Mouse (Mus musculus) megakaryocyte, adult 5-6 weeks (primary cell): ENCODE results near the gene Slc38a1. TPM values are rescaled to one million over a fixed set of nuclear protein-coding genes. Genes with fewer than 3 reads are reported as not detected.
A peak's percentile ranks its signal among the peaks of the same experiment; 100 is the strongest.

Experiments used
- ATAC-seq: 2 replicates; pipeline ENCODE4 v1.8.0; 2016; ENCODE audit warnings: mild to moderate bottlenecking, inconsistent platforms; ENCODE audit not compliant: poor library complexity, severe bottlenecking
- total RNA-seq, 2 experiments: library from RNA; stranded (forward) in 1 of 2; stranded (reverse) in 1 of 2; fragments of 153-499, 151-499 nt in 1 of 2; fragments of 221-1000, 200-1000 nt in 1 of 2; gene quantifications; 2 replicates each; pipeline versions ENCODE4 v1.2.3 to v1.2.4; 2015 to 2017

Slc38a1 gene
- total RNA-seq, 2 experiments from 2014 or later: 43.8 to 69.9 TPM

DNA sequence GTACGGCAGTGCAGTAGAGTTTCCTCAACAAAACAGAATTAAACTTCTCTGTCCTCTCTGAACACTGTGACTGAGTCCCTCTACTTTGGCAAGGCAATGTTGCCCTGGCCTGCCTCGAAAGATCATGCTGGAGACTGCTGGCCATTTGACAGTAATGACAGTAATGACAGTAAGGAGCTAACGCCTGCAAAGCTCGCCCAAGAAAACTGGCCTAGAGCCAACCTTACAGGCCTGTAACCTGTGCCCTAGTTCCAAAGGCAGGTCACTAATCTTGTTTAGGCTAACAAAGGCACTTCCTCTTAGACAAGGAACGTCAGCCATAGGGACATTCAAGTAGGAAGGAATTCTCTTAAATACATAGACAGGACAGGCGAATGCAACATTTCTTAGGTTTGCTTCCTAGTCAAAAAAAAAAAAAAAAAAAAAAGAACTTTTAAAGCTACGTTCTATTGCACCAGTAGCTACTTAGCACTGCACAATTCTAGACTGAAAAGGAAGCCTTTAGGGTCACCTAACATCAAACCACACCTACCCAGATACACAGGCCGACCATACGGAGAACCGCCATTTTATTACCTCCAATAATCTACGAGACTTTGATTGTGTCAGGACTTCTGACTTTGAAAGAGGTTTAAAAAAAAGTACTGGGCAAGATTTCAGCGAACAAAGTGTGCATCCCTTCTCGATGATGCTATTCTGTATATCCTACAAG lies 74.3 kb downstream of the Slc38a1 start:
- no peak for ATAC-seq

DNA sequence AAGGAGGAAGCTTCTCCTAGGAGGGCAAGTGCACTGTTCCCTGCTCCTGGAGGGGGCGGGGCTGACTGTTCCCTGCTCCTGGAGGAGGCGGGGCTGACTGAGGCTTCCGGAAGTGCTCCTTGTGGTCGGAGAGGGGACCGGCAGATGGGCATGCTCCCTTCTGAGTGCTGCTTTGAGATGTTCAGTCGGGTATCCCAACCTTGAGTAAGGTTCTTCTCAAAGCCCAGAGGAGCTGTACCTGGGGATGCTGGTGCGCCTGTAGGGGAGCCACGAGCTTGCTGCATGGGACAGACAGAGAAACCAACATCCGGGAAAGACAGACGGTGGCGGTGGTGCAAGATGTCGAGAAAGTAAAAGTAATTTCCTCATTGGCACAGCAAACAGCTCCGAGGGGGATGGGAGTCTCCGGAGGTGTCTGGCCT lies 75.9 kb downstream of the Slc38a1 start:
- peak; percentile 53 for ATAC-seq

DNA sequence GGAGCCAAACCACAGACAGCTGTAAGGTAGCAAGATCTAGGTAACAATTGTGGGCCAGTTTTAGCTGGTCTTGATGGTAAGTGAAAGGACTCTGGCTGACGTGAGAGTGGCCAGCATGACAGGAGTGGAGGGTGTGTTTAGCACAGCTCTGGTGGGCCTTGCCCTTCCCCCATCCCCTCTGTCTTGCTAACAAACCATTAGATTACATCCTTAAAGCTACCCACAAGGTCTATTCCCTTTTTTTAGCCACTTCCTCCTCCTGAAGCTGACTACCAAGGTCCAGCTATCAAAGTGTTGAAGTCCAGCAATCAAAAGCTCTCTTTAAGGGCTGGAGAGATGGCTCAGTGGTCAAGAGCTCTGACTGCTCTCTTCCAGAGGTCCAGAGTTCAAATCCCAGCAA lies 78.9 kb downstream of the Slc38a1 start:
- ATAC-seq: peak; percentile 52

DNA sequence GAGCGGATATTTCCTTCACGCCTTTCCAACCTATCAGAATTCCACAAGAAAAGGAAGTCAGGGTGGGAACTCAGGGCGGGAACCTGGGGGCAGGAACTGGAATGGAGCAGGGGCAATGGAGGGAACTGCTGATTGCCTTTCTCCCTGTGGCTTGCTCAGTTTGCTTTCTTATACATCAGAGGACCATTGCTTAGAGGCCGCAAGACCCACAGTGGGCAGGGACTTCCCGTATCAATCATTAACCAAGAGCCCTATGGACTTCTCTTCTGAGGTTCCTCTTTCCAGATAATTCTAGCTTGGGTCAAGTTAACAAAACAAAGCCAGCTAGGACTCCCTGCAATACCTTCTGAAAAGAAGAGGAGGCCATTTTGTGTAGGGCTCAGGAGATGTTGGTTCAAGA lies 80.2 kb downstream of the Slc38a1 start:
- ATAC-seq: peak; percentile 81

DNA sequence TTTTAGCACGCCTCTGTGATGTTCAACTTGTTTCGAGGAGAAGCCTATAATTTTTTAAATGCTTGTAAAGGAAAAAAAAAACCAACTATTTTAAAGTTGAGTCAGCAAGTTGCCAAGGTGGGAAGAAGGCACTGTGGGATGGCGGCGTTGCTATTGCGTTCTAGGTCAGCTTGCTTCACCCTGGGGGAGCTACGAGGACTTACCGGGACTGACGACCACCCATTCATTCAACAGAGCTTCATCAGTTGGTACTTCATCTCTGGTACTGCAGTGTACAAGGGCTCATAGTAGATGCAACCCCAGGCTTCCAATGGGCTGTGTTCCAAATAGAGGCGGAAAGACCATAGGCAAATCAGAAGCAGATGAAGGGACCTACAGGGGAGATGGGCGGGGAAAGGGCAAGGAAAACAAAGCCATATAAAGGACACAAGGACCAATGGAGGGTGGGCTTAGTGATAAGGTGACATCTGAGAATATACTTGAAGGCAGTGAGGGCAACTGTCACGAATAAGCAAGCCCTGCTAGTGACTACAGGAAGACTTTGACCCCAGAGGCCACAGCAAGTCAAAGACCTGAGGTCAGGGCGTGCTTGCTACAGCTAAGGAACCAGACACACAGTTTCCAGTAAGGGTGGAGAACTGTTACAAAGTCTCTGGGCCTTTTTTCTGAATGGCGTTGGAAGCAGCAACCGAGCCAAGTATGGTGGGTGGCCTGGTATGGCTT lies 82.0 kb downstream of the Slc38a1 start:
- ATAC-seq: no peak

DNA sequence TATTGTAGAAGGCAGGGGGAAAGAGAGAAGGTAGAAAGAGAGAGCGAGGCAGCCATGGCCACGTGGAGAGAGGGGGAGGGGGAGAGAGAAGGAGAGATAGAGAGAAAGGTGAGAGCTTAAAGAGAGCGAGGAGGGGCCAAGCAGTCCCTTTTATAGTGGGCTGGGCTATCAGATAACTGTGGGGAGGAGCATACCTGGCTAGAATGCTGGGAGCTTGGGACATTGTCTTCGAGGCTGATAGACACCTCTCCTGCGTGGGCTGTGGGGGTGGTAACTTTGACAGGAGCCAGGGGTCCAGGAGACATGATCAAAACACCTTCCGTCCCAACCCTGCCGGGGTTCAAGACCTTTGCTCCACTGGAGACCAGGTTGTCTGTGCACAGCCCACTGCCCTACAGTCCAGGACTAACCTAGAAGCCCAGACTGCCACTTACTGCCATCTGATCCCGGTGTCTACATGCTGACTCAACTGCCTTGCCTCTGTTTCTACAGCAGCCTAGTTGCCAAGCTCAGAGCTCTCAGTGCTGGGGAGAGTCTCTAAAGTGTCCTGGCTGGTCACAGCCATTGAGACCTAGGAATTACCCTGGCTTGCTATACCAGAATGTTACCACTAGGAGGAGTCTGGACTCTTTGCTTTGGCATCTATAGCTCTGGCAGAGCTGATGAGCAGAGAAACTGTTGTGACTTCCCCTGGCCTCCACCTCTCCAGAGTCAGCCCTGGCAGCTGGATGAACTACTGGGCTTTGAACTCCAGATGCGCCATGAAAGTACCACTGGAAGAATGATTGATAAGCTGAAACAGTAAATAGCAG lies 90.9 kb downstream of the Slc38a1 start:
- peak; percentile 100 for ATAC-seq

DNA sequence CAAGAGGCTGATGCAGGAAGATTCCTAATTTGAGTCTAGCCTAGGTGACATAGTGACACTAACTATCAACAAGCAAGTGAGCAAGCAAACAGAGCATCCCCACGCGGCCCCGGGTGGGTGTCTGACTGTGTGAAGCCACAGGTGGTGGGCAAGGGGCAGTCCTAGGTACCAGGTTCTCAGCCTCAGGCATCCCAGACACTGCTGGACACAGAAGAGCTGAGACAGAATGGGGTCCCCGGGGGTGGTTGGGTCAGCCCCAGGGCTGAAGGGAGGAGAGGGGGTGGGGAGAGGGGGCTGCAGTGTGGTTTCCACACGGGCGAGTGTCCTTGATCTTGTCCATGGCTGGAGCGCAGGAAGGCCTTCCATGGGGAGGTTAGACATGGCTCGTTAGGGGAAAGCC lies 91.6 kb downstream of the Slc38a1 start:
- ATAC-seq: no peak

DNA sequence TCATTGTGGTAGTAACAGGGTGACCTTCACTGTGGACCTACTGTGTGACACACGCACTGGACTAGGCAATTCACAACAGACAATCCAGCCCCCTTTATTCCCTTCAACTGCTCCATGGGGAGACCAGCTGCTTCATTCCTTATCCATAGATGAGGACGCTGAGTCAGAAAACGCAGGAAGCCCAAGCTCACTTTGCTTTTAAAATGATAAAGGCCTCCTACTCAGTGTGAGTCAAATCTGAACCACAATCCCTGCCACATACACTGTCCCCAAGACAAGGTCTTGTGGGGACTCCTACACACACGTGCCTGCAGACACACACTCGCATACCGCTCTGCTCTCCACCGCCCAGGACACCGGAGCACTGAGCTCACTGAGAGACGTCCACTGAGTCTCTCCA lies 94.3 kb downstream of the Slc38a1 start:
- ATAC-seq: no peak

DNA sequence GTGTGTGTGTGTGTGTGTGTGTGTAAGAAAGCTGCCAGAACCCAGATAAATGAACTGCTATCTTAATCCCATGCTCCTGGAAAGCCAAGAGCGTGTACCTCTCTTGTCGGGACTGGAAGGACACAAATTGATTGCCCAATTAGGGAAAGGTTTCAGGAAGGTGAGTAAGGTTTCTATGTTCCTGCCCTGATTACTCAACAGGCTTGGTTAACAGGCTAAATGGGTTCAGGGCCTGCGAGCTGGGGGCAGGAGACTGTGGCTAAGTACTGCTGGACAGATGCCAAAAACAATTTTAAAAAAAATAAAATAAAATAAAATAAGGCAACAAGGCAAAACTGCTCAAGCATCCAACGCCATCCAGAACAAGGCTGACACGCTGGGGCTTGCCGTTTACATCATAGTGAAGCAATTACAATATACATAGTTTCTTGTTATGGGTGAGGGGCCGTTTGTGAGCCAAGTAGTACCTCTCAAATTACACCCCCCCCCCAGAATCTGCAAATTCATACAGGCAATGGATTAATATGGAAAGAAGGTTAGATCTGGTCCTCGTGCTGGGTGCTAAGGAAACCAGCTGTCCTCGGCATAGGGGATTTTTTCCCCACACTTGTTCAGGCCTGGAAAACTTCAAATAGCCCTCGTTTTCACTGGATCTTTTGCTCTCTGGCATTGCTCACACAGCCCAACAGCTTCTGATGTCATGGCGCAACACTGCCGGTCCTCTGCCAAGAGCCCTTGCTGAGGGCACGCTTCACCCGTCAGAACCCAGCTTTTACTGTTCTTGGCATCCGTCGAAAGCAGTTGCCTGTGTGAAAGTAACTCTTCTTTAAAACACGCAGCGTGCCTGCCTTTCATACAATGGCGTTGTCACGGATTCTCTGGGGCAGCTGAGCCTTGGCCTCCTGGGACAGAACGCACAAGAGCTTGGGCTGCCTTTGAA lies 95.2 kb downstream of the Slc38a1 start:
- ATAC-seq: no peak

DNA sequence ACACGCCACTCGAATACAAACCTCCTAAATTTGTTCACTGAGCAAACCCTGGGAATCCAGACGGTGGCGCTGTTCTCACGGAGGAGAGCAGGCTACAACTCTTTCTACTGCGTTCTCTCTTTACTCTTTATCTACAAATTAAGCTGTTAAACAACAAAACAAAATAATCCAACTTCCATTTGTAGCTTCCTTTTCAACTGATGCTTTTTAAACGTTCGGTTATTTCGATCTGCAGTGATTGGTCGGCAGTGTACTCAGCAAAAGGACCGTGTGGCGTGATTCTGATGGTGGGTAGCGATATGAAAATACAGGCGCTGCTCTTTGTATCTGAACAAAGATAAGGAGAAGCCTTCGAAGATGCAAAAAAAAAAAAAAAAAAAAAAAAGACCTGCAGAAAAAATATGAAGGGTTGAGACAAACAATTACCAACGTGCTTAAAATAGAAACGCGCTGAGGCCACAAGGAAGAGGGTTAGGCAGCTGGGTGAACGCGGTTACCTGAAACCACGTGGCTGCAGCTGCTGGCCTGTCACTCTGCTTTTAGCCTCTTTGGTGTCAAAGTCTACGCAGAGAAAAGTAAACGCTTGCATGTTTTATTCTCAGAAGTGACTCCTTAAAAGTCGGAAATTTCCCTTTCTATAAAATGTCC lies 99.4 kb downstream of the Slc38a1 start:
- ATAC-seq: peak; percentile 85

DNA sequence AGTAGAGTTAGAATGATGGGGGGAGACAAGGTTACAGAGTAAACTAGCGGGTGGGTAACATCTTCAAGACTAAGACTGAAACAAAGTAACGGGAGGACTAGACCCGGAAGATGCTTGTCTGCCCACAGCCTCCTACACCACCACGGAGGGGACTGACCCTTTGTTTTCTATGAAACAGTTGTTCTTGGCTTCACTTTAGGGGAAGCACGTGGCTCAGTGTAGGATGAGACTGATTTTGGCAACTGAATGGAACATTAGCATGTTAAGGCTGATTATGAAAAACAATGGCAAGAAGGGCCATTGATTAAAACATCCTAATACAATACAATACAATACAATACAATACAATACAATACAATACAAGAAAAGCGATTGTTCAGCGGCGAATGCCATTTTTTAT lies 100.6 kb downstream of the Slc38a1 start:
- no peak for ATAC-seq

DNA sequence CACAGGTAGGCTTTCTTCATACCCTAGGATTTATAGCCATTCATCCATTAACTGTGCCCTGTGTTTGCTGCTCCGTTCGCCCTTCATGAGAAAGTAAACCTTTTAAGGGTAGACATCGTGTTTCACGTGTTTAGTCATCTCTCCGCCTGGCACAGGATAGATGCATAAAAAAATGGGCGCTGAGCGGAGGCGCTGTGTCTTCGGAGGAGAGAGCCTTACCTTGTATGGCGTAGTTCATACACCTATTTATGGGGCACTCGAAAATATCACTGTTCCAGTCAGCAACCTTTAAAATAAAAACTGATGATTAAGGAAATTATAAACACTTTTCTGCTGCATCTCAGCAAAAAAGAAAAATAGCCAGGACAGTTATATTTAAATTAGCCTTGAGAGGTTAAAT lies 105.4 kb downstream of the Slc38a1 start:
- no peak for ATAC-seq

DNA sequence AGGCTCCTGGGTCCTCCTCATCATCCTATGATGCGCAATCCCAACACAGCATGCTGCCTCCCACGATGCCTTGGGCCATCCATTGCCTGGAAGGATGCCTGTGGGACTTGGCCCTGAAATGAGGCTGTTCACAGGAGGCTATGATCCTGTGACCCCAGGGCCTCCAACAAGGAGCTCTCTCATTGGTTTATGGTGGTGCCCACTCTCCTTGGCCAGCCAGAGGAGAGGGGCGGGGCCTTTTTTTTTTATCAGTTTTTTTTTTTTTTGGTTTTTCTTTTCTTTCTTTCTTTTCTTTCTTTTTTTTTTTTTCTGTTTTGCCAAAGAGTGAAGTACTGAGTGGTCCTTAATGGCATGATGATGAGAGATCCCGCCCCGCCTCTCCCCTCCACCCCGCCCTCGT lies 106.3 kb downstream of the Slc38a1 start:
- no peak for ATAC-seq

DNA sequence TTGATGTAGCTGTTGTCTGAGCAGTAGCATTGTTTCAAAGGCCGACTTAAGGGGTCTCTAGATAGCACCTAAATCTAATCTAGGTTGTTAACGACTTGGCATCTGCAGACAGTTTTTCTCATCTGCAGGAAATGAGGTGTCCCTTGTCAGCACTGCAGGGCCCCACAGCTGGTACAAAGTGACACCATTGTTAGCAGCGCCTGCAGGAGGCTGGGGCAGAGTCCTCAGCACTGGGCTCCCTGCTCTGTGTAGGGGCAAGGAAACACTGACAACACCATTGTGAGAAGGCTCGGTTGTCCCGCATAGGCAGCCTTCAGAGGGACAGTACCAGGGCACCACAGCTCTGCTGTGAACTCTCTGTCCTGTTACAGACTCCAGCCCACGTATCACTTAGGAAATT lies 115.0 kb downstream of the Slc38a1 start:
- ATAC-seq: no peak

DNA sequence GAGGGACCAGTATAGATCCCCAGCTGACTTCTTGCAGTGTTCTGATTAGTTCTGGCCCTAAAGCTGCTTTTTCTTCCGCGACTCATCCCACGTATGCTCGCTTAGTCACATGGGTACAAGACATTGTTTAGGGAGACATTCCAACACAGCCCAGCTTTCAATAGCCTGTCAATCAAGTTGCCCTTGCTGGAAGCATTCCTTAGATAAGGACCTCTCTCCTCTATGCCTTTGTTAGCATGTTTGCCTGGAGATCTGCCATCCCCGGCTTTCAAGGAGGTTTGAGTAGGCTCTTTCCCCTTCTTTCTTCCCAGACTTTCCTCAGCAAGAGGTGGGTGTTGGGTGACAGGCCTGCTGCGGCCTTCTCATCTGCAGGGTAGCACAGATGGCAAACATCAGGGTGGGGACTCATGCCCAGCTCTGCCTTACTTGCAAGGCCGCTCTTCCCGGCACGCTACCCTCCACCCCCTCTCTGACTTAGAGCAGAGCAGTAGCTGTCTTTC lies 118.4 kb downstream of the Slc38a1 start:
- no peak for ATAC-seq

Other genes with a start within 250 kb of the Slc38a1 start
- gene Scaf11, start 182.1 kb downstream of the Slc38a1 start, total RNA-seq (2015): 81.0 and 82.3 TPM in 2 replicates
- gene Scaf11, start 182.1 kb downstream of the Slc38a1 start, total RNA-seq (2017): 96.7 and 113 TPM in 2 replicates
- gene Slc38a2, start 56.8 kb upstream of the Slc38a1 start, total RNA-seq (2015): 125 and 137 TPM in 2 replicates
- gene Slc38a2, start 56.8 kb upstream of the Slc38a1 start, total RNA-seq (2017): 63.8 and 68.3 TPM in 2 replicates